Mouse (Mus musculus): ENCODE measurements around the gene Mlxipl. TPM values are rescaled to one million over a fixed set of nuclear protein-coding genes. Genes with fewer than 3 reads are reported as not detected.

The Mlxipl gene
- total and polyA plus RNA-seq, 2 experiments: 198 to 617 TPM

DNA sequence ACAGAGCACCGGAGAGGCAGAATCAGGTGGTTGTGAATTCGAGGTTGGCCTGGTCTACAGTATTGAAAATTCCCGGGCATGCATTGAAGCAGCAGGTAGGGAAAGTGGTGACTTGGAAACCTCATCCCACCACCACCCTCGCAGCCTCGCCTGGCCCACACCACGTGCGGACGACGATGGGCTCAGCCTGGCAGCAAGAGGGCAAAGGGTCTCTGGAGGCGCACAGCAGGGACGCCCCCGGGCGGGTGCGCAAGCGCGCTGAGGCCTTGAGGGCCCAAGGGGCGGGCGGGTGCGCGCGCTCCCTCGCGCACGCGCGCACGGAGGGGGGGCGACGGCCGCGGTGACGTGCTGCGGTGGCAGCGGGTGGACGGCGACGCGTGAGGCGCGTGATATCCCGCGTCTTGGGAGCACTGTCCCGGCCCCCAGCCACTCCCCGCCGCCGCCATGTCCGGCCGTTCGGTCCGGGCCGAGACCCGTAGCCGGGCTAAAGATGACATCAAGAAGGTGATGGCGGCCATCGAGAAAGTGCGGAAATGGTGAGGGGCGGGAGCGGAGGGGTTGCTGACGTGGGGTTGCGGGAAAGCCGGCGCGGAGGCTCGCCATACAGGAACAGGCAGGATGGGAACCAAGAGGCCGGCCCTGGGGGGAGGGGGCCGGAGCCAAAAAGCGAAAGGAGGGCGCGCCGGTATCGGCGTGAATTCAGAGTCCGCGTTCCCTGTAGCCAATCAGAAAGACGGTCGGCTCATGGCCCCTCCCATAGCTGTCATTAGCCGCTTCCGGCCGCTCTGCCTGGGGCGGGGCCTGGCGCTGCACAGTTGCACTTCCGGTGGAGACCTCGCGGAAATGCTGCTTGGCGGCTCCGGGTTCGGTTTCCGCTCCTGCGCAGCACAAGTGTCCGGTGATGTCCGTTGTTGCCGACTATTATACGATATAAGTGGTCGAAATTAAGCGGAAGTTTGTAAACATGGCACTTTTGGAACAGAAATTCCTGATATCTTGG is 78.7 kb downstream of the Mlxipl start, which contains the start of gene Bcl7b:
Gene Bcl7b (plus strand): TSS at position 221 of the 1,000 bp plus-strand sequence.
- no peaks in the 10 kb centered on the region for H3K27me3 ChIP-seq (ENCODE audit: control insufficient read depth, insufficient read depth, low read length)
- H3K79me2 ChIP-seq (ENCODE audit: control insufficient read depth, insufficient read depth, low read length): no peaks in the 10 kb centered on the region; the same call in 1 of the 2 replicates
- peaks cover 9% of the 10 kb centered on the region for H3K36me3 ChIP-seq (ENCODE audit: control insufficient read depth, insufficient read depth, low read length)
- H3K4me1 ChIP-seq (ENCODE audit: control insufficient read depth, insufficient read depth, low read length): no peaks in the 10 kb centered on the region
- H3K4me3 ChIP-seq (ENCODE audit: insufficient read depth, low read depth, low read length): peak within 1 kb of the TSS; percentile 82
- no peak for TF ChIP-seq CTCF (IDR thresholded peaks at IDR 0.05; ENCODE audit: low read depth, low read length)
- TF ChIP-seq POLR2A (IDR thresholded peaks at IDR 0.05; ENCODE audit: extremely low read depth, insufficient read depth, low read length): peak; percentile 30; the same call in 1 of the 2 replicates
- peak within 1 kb of the TSS; percentile 85 for H3K9ac ChIP-seq (ENCODE audit: low read depth, low read length)
- DNase-seq (ENCODE audit: extremely low read depth, low read depth, low spot score): peak; percentile 89
- WGBS: 1% methylated on average over 95 of the region's 95 CpGs
- peak within 1 kb of the TSS; percentile 88 for H3K27ac ChIP-seq (replicated peaks; ENCODE audit: insufficient read depth, low read depth, low read length)

DNA sequence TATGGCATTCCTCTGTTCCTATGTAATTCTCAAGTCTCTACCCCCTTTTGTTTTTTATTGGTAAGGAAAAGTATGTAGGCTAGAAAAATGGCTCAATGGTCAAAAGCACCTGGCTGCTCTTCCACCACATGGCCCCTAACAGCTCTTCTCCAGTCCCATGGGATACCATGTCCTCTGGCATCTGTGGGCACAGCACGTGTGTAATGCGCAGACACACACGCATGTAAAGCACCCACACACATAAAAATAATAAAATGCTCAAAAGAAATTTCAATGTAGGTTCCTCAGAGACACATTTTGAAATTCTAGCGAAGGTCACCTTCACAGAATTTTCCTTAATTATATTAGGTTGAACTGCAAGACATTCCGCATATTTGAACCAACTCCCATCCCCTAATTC is 79.8 kb downstream of the Mlxipl start:
- no peak for DNase-seq (ENCODE audit: extremely low read depth, low read depth, low spot score)
- Histone ChIP-seq H3K9ac (ENCODE audit: low read depth, low read length) (no peak overlapping the region), H3K4me3 (ENCODE audit: insufficient read depth, low read depth, low read length) (no peak overlapping the region), H3K79me2 (ENCODE audit: control insufficient read depth, insufficient read depth, low read length) (peaks cover under 1% of the 10 kb centered on the region; the same call in 1 of the 2 replicates), H3K36me3 (ENCODE audit: control insufficient read depth, insufficient read depth, low read length) (peaks cover 13% of the 10 kb centered on the region), H3K27ac (replicated peaks; ENCODE audit: insufficient read depth, low read depth, low read length) (no peak overlapping the region), H3K4me1 (ENCODE audit: control insufficient read depth, insufficient read depth, low read length) (no peaks in the 10 kb centered on the region), H3K27me3 (ENCODE audit: control insufficient read depth, insufficient read depth, low read length) (no peaks in the 10 kb centered on the region)
- TF ChIP-seq POLR2A (IDR thresholded peaks at IDR 0.05; ENCODE audit: extremely low read depth, insufficient read depth, low read length) (no peak), CTCF (IDR thresholded peaks at IDR 0.05; ENCODE audit: low read depth, low read length) (no peak)
- 90% methylated on average over 5 of the region's 5 CpGs for WGBS

DNA sequence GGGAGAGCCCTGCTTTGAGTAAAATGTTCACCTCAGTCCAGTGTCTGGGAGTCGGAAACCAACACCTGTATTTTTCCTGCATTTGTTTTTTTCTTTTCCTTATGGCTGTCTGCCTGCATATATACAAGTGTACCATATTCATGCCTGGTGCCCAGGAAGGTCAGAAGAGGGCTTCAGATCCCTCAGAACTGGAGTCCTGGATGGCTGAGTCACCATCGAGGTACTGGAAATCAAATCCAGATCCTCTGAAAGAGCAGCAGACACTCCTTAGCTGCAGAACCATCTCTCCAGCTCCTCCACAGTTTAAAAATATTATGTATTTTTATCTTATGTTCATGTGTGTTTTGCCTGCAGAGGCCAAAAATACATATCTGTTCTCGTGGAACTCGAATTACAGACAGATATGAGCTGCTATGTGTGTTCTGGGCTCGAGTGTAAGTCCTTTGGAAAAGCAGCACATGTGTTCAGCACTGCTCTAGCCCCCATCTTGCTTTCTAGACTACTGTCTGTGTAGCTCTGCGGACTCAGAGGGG is 82.1 kb downstream of the Mlxipl start:
- peaks cover 4% of the 10 kb centered on the region; the same call in 1 of the 2 replicates for H3K79me2 ChIP-seq (ENCODE audit: control insufficient read depth, insufficient read depth, low read length)
- peaks cover 22% of the 10 kb centered on the region for H3K36me3 ChIP-seq (ENCODE audit: control insufficient read depth, insufficient read depth, low read length)
- no peaks in the 10 kb centered on the region; the same call in 1 of the 2 replicates for H3K4me1 ChIP-seq (ENCODE audit: control insufficient read depth, insufficient read depth, low read length)
- no peak overlapping the region for H3K27ac ChIP-seq (replicated peaks; ENCODE audit: insufficient read depth, low read depth, low read length)
- TF ChIP-seq POLR2A (IDR thresholded peaks at IDR 0.05; ENCODE audit: extremely low read depth, insufficient read depth, low read length) (no peak), CTCF (IDR thresholded peaks at IDR 0.05; ENCODE audit: low read depth, low read length) (no peak)
- H3K4me3 ChIP-seq (ENCODE audit: insufficient read depth, low read depth, low read length): no peak overlapping the region
- no peak overlapping the region for H3K9ac ChIP-seq (ENCODE audit: low read depth, low read length)
- 91% methylated on average over 6 of the region's 6 CpGs for WGBS
- H3K27me3 ChIP-seq (ENCODE audit: control insufficient read depth, insufficient read depth, low read length): no peaks in the 10 kb centered on the region
- DNase-seq (ENCODE audit: extremely low read depth, low read depth, low spot score): no peak

DNA sequence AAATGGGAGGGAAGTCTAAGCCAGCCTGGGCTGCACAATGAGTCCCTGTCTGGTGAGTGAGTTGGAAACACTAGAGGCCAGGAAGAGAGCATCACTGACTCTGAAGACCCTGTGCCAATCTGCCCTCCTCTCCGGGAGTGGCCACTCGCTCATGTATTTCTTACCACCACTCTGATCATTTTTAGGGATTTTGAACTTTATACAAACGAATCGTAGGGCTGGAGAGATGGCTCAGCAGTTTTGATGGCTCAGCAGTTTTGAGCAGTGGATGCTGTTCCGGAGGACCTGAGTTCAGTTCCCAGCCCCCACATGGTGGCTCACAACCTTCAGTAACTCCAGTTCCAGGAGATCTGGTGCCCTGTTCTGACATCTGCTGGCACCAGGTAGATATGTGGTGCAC is 83.3 kb downstream of the Mlxipl start:
- TF ChIP-seq CTCF (IDR thresholded peaks at IDR 0.05; ENCODE audit: low read depth, low read length) (no peak), POLR2A (IDR thresholded peaks at IDR 0.05; ENCODE audit: extremely low read depth, insufficient read depth, low read length) (no peak)
- no peak for DNase-seq (ENCODE audit: extremely low read depth, low read depth, low spot score)
- WGBS: 83% methylated on average over 5 of the region's 5 CpGs
- no peaks in the 10 kb centered on the region for H3K27me3 ChIP-seq (ENCODE audit: control insufficient read depth, insufficient read depth, low read length)
- peaks cover 4% of the 10 kb centered on the region; the same call in 1 of the 2 replicates for H3K79me2 ChIP-seq (ENCODE audit: control insufficient read depth, insufficient read depth, low read length)
- no peak overlapping the region for H3K4me3 ChIP-seq (ENCODE audit: insufficient read depth, low read depth, low read length)
- H3K36me3 ChIP-seq (ENCODE audit: control insufficient read depth, insufficient read depth, low read length): peaks cover 27% of the 10 kb centered on the region
- H3K4me1 ChIP-seq (ENCODE audit: control insufficient read depth, insufficient read depth, low read length): peaks cover 3% of the 10 kb centered on the region
- no peak overlapping the region for H3K9ac ChIP-seq (ENCODE audit: low read depth, low read length)
- H3K27ac ChIP-seq (replicated peaks; ENCODE audit: insufficient read depth, low read depth, low read length): no peak overlapping the region

DNA sequence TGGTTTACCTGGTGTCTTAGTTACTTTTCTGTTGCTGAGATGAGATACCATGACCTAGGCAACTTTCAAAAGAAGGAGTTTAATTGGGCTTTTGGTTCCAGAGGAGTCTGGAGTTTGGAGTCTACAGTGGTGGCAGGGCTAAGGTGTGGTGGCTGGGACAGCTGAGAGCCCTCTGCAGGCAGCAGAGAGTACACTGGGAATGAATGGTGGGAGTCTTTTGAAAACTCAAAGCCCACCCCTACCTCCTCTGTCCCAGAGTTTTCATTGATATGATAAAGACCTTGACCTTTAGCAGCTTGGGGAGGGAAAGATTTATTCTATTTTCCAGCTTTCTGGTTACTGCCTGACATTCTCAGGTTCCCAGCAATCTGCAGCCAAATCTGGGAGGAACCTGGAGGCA is 85.4 kb downstream of the Mlxipl start:
- Histone ChIP-seq H3K36me3 (ENCODE audit: control insufficient read depth, insufficient read depth, low read length) (peaks cover 31% of the 10 kb centered on the region), H3K4me3 (ENCODE audit: insufficient read depth, low read depth, low read length) (no peak overlapping the region), H3K4me1 (ENCODE audit: control insufficient read depth, insufficient read depth, low read length) (peaks cover 3% of the 10 kb centered on the region), H3K79me2 (ENCODE audit: control insufficient read depth, insufficient read depth, low read length) (peaks cover 4% of the 10 kb centered on the region; the same call in 1 of the 2 replicates), H3K27me3 (ENCODE audit: control insufficient read depth, insufficient read depth, low read length) (no peaks in the 10 kb centered on the region), H3K27ac (replicated peaks; ENCODE audit: insufficient read depth, low read depth, low read length) (no peak overlapping the region), H3K9ac (ENCODE audit: low read depth, low read length) (no peak overlapping the region)
- DNase-seq (ENCODE audit: extremely low read depth, low read depth, low spot score): no peak
- TF ChIP-seq POLR2A (IDR thresholded peaks at IDR 0.05; ENCODE audit: extremely low read depth, insufficient read depth, low read length) (no peak), CTCF (IDR thresholded peaks at IDR 0.05; ENCODE audit: low read depth, low read length) (no peak)

Data from liver, adult 2 months (tissue).